Mouse (Mus musculus) kidney, embryonic 16.5 days (tissue): ENCODE data around the gene Lgalsl. TPM values are rescaled to one million over a fixed set of nuclear protein-coding genes. Genes with fewer than 3 reads are reported as not detected.

ENCODE experiments used
- ATAC-seq: fragments of 200-750 bp; cut with Nextera tagmentation; 2 replicates; pipeline ENCODE4 v1.8.0; 2017; ENCODE audit warnings: moderate TSS enrichment; ENCODE audit not compliant: low FRiP score, low TSS enrichment
- H3K27ac ChIP-seq: fragments of 300-500 bp; sonication (generic); 2 replicates; pipeline ENCODE4 v1.5.1; 2014; ENCODE audit warnings: low read length
- H3K27me3 ChIP-seq: fragments of 300-500 bp; sonication (generic); 2 replicates; pipeline ENCODE4 v1.6.1; 2014; ENCODE audit warnings: low read length, control low read depth, mixed read lengths; ENCODE audit not compliant: insufficient read depth
- H3K36me3 ChIP-seq: fragments of 300-500 bp; sonication (generic); 2 replicates; pipeline ENCODE4 v1.6.1; 2014; ENCODE audit warnings: low read length, control low read depth, mixed read lengths; ENCODE audit not compliant: insufficient read depth
- H3K4me1 ChIP-seq: fragments of 300-500 bp; sonication (generic); 2 replicates; pipeline ENCODE4 v1.6.1; 2014; ENCODE audit warnings: low read length, control low read depth, mixed read lengths; ENCODE audit not compliant: insufficient read depth
- H3K4me2 ChIP-seq: fragments of 300-500 bp; sonication (generic); replicated peaks from 2 replicates; pipeline ENCODE4 v1.6.1; 2014; ENCODE audit warnings: low read depth, low read length
- H3K4me3 ChIP-seq: fragments of 300-500 bp; sonication (generic); 2 replicates; pipeline ENCODE4 v1.5.1; 2014; ENCODE audit warnings: mild to moderate bottlenecking, low read length
- H3K9ac ChIP-seq: fragments of 300-500 bp; sonication (generic); replicated peaks from 2 replicates; pipeline ENCODE4 v1.6.1; 2014; ENCODE audit warnings: low read length
- H3K9me3 ChIP-seq: fragments of 300-500 bp; sonication (generic); 2 replicates; pipeline ENCODE4 v1.6.1; 2016; ENCODE audit warnings: low read length, control low read depth
- WGBS: fragments of 180-500 bp; shearing (Covaris S2); extraction: QIAGEN DNeasy Blood & Tissue Kit; methylation state at CpG from one replicate; pipeline ENCODE4 v1.1.7; 2014; 5-methylcytosine and 5-hydroxymethylcytosine counted together
- polyA plus RNA-seq: library from polyadenylated mRNA; unstranded; fragments of >200 nt; fragmentation: Nextera tagmentation; extraction: Ambion mirVana; gene quantifications from 2 replicates; pipeline ENCODE4 v1.2.1, GENCODE M21; 2015

Lgalsl gene
- polyA plus RNA-seq, 1 experiment from 2014 or later: 33.3 TPM

DNA sequence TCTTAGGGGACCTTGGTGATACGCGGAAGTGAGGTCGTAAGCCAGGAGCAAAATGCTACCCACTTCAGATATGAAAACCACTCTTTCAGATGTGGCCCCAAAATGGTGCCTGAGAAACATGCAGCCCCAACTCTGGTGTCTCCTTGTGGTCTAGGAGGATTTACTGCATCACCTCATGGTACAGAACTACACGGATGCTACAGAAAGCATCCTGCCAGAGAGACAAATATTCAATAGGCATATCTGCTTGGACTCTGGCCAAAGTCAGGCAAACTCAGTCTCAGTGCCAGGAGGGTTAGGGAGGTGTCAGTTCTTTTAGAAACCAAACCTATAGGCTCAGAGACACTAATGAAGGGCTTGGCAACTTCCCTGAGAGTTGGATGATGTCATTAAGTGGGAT lies 26.4 kb downstream of the Lgalsl start:
- Histone ChIP-seq H3K27me3 (no peaks in the 10 kb centered on the region; the same call in 1 of the 2 replicates), H3K27ac (no peak overlapping the region), H3K4me1 (0 out of 2 replicates have a peak, but pooled peaks cover 6% of the 10 kb centered on the region), H3K4me2 (no peak overlapping the region), H3K9ac (no peak overlapping the region), H3K4me3 (no peak overlapping the region), H3K36me3 (no peaks in the 10 kb centered on the region), H3K9me3 (no peaks in the 10 kb centered on the region)
- ATAC-seq: no peak
- WGBS: 87% methylated on average over 4 of the region's 4 CpGs

DNA sequence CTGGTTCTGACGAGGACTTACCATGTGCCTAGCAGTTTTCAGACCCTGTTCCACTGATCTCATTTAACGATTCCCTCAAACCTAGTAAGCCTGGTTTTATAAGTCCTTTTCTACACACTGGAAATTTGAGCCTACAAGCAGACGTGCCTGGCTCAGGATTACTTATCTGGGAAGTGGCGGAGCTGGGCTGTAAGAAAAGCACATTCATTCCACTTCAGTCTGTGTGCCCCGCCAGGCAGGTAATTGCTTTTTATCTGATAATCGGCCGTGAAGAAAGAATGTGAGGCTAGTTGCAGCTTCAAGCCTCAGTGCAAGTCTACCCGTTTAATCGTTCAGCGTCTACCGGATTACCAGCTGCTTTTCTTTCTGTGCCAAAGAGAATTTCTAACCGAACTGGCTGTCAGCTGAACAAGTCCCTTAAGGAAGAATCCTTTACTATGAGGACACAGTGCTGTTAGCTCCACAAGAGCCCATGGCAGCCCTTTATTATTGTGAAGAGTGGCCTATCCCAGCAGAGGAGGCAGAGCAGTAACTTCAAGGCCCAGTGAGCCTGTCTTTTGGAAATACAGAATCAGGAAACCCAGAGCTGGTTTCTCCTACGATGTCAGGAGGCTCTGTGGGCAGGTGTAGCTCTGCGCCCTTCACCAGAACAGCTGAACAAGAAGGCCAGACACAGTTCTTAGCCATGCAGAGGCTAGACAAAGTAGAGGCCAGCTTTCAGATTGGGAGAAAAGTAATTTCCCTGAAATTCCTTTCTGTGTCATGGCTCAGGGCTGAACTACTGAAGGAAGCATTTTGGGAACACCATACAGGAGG lies 30.4 kb downstream of the Lgalsl start:
- H3K4me2 ChIP-seq: no peak overlapping the region; the same call in 1 of the 2 replicates
- WGBS: 28% methylated on average over 14 of the region's 14 CpGs

DNA sequence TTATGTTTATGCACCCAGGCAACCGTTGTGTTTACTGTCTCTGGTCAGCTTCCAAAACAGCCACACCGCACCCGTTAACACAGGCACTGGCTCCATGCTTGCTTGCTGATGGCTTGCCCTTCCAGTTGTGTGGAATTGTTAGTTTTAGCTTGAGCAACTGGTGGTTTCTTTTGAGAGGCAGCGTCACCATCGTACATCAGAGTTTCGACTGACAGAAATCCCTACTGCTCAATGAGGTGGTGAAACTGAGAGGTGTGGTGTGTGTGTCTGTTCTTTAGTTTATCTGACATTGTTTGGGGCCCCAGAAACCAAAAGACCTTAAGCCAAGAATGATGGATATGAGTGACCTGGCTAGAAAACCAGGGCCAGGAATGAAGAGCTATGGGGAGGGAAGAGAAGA lies 33.0 kb downstream of the Lgalsl start:
- 91% methylated on average over 6 of the region's 6 CpGs for WGBS
- H3K27ac ChIP-seq: no peak overlapping the region
- ATAC-seq: no peak

More for the DNA sequence above, 30.4 kb downstream of the Lgalsl start:
- Histone ChIP-seq H3K9ac (no peak overlapping the region), H3K4me1 (0 out of 2 replicates have a peak, but pooled peaks cover 6% of the 10 kb centered on the region), H3K9me3 (0 out of 2 replicates have a peak, but pooled peaks cover 6% of the 10 kb centered on the region), H3K36me3 (no peaks in the 10 kb centered on the region), H3K4me3 (no peak overlapping the region), H3K27ac (no peak overlapping the region; the same call in 1 of the 2 replicates), H3K27me3 (no peaks in the 10 kb centered on the region)
- ATAC-seq: peak; percentile 51; the same call in 1 of the 2 replicates

DNA sequence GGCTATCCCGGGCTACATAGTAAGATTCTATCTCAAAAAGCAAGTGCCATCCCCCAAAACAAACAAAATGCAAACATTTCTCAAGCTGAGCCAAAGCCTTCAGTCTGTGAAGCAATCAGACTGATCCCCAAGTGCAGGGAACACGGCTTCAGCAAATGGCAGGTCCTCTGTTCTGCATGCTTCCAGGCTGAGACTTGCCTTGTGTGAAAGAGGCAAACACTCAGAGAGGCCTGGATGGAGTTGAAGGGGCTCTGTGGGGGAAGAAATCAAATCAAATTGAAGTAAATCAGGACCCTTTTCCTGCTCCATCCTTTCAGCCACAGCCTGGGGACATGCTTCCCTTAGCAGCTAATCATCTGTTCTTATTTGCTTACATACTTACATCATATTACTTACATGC lies 35.4 kb downstream of the Lgalsl start:
- H3K4me2 ChIP-seq: no peak overlapping the region
- no peak overlapping the region for H3K4me3 ChIP-seq
- 64% methylated on average over 2 of the region's 2 CpGs for WGBS
- no peaks in the 10 kb centered on the region for H3K36me3 ChIP-seq
- 0 out of 2 replicates have a peak, but pooled peaks cover 4% of the 10 kb centered on the region for H3K4me1 ChIP-seq
- ATAC-seq: no peak
- H3K9me3 ChIP-seq: 0 out of 2 replicates have a peak, but pooled peaks cover 6% of the 10 kb centered on the region
- H3K27ac ChIP-seq: no peak overlapping the region
- H3K27me3 ChIP-seq: no peaks in the 10 kb centered on the region
- H3K9ac ChIP-seq: no peak overlapping the region

More for the DNA sequence above, 33.0 kb downstream of the Lgalsl start:
- Histone ChIP-seq H3K4me2 (no peak overlapping the region), H3K4me1 (0 out of 2 replicates have a peak, but pooled peaks cover 6% of the 10 kb centered on the region), H3K27me3 (no peaks in the 10 kb centered on the region), H3K9ac (no peak overlapping the region), H3K36me3 (no peaks in the 10 kb centered on the region), H3K9me3 (0 out of 2 replicates have a peak, but pooled peaks cover 6% of the 10 kb centered on the region), H3K4me3 (no peak overlapping the region)

DNA sequence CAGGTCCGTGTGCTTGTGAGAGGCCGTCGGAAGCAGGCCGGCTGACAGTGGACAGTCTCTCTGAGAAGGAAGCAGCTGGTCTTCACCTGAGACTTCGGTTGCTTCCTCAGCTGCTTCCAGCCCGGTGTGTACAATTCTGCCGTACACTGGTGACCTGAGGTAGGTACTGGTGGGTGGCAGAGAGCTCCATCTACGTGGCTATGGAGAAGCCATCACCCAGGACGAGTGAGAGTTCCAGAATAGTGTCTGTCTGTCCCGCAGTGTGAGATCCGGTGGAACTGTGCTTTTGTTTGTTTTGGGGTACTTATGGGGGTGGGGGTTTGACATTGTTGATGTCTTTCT lies 36.0 kb downstream of the Lgalsl start:
- Histone ChIP-seq H3K27ac (no peak overlapping the region), H3K36me3 (no peaks in the 10 kb centered on the region), H3K4me3 (no peak overlapping the region), H3K27me3 (no peaks in the 10 kb centered on the region), H3K4me1 (no peaks in the 10 kb centered on the region), H3K9ac (no peak overlapping the region), H3K4me2 (no peak overlapping the region), H3K9me3 (0 out of 2 replicates have a peak, but pooled peaks cover 8% of the 10 kb centered on the region)
- WGBS: 45% methylated on average over 11 of the region's 11 CpGs
- peak; percentile 49; the same call in 1 of the 2 replicates for ATAC-seq

DNA sequence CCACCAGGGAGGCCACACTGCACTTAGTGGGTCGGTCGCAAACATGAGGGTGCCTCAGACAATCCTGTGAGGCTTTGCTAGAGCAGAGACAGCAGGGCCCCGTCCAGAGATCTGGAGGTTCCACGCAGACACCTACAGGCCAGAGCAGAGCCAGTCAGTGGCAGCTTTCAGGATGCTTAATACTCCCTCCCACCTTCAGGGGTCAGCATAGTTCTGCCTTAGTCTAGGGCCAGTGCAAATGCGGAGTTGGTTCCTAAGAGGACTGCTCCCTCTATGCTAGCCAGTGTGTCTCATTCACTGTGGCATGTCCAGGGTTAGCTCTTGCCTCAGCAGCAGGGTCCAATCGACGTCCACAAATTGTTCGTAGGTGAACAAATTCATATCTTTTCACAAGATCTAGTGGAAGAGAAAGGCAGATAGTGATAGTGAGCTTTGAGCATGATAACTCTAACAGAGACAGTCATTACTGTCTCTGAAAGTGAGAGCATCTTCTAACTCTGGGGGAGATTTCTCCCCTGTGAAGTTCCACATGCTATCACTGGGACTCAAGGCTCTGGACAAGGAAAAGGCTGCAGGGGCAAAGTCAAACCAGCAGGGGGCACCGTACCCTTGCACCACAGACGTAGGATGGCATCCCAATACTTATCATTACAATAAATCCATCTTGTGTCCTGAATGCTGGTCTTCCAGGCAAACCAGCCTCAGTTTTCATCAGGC lies 36.5 kb downstream of the Lgalsl start:
- Histone ChIP-seq H3K9me3 (0 out of 2 replicates have a peak, but pooled peaks cover 8% of the 10 kb centered on the region), H3K27ac (no peak overlapping the region), H3K36me3 (no peaks in the 10 kb centered on the region), H3K4me1 (no peaks in the 10 kb centered on the region), H3K4me2 (no peak overlapping the region), H3K27me3 (no peaks in the 10 kb centered on the region), H3K9ac (no peak overlapping the region), H3K4me3 (no peak overlapping the region)
- 22% methylated on average over 10 of the region's 10 CpGs for WGBS
- ATAC-seq: peak; percentile 95

DNA sequence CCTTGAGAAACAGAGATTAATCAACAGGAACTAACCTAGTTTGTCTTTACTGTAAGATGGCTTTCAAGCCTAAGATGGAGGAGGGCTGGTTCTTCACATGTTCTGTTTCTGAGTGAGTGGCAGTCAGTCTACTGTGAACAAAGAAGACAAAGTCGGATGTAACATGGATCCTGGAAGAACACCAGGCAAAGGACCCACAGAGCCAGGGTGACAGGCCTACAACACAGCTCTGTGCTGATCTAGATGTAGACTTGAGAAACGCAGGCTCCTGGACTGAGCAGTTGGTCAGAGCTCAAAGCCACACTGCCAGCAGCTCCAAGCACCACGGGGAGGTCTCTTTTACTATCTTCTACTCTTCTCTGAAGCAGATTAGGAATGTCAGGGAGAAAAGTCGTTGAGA lies 37.2 kb downstream of the Lgalsl start:
- ATAC-seq: no peak
- H3K9me3 ChIP-seq: 0 out of 2 replicates have a peak, but pooled peaks cover 8% of the 10 kb centered on the region
- 49% methylated on average over 4 of the region's 4 CpGs for WGBS
- no peak overlapping the region for H3K4me3 ChIP-seq
- H3K9ac ChIP-seq: no peak overlapping the region
- no peak overlapping the region for H3K4me2 ChIP-seq
- no peaks in the 10 kb centered on the region for H3K4me1 ChIP-seq
- no peaks in the 10 kb centered on the region for H3K27me3 ChIP-seq
- H3K36me3 ChIP-seq: no peaks in the 10 kb centered on the region
- no peak overlapping the region for H3K27ac ChIP-seq

DNA sequence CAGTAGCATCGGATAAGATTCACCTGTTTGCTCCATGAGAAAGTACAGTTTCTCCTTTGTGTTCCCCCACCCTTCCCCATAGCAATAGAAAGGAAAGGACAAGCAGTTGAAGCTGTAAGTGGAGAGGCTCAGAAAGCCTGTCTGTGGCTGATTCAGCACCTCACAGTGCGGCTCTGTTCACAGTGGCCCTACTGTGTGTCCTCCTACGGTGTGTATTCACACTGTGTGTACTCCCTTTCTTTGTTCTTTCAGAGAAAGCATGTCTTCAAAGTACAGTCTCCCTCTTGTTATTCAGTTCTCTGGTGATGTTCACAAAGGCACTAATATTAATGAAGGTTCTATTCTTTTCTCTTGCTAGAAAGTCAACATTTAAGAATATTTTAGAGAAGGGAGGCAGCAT lies 38.2 kb downstream of the Lgalsl start:
- 83% methylated on average over 3 of the region's 3 CpGs for WGBS
- Histone ChIP-seq H3K9ac (no peak overlapping the region), H3K27me3 (no peaks in the 10 kb centered on the region), H3K36me3 (no peaks in the 10 kb centered on the region), H3K4me3 (no peak overlapping the region), H3K9me3 (0 out of 2 replicates have a peak, but pooled peaks cover 2% of the 10 kb centered on the region), H3K27ac (no peak overlapping the region), H3K4me2 (no peak overlapping the region), H3K4me1 (no peaks in the 10 kb centered on the region)
- no peak for ATAC-seq

DNA sequence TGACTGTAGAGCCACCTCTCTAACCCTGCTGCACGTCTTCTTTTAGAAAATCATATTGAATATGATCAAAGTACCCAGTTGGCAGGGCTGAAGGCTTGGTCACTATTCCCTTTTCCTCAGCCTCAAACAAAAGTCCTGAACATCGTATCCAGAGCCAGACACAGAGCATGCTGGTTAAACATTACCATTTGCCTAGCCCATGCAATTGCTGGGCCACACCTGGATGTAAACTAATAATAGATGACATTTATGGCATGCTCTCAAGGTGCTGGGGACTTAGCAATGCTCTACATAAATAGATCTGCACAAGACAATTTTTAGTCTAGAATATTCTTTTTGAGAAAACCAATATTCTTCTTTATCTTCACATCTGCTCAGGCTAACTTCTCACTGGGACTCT lies 39.5 kb downstream of the Lgalsl start:
- H3K27me3 ChIP-seq: no peaks in the 10 kb centered on the region
- no peak overlapping the region for H3K4me2 ChIP-seq
- ATAC-seq: no peak
- H3K36me3 ChIP-seq: no peaks in the 10 kb centered on the region
- no peak overlapping the region for H3K27ac ChIP-seq
- WGBS: 72% methylated on average over 2 of the region's 2 CpGs
- no peak overlapping the region for H3K9ac ChIP-seq
- H3K9me3 ChIP-seq: 0 out of 2 replicates have a peak, but pooled peaks cover 2% of the 10 kb centered on the region
- H3K4me1 ChIP-seq: no peaks in the 10 kb centered on the region
- no peak overlapping the region for H3K4me3 ChIP-seq
